Mouse (Mus musculus) thymus, adult 2 months (tissue): ENCODE measurements at regions not wholly inside any gene's neighbourhood (a gene's known extent, or its start where the extent isn't known, plus 50 kb on each side); places are given as distances from the start of the nearest gene placed in this dataset.

Experiments
- DNase-seq: peaks from one replicate; pipeline ENCODE4 v3.0.0; 2021
- H3K27ac ChIP-seq: fragments of 200-500 bp; 2 replicates; pipeline ENCODE4 v1.5.1; 2012; ENCODE audit warnings: low read length, control low read depth; ENCODE audit not compliant: control insufficient read depth, insufficient read depth
- H3K27me3 ChIP-seq: fragments of 200-500 bp; 2 replicates; pipeline ENCODE4 v1.6.1; 2012; ENCODE audit warnings: mild to moderate bottlenecking, low read length, moderate library complexity, mixed read lengths; ENCODE audit not compliant: control insufficient read depth, insufficient read depth
- H3K36me3 ChIP-seq: fragments of 200-500 bp; 2 replicates; pipeline ENCODE4 v1.6.1; 2012; ENCODE audit warnings: mild to moderate bottlenecking, low read length, moderate library complexity; ENCODE audit not compliant: control insufficient read depth, insufficient read depth
- H3K4me1 ChIP-seq: fragments of 200-500 bp; replicated peaks from 2 replicates; pipeline ENCODE4 v1.6.1; 2012; ENCODE audit warnings: low read length; ENCODE audit not compliant: control insufficient read depth, insufficient read depth
- H3K4me3 ChIP-seq: fragments of 200-500 bp; 2 replicates; pipeline ENCODE4 v1.5.1; 2012; ENCODE audit warnings: mild to moderate bottlenecking, low read length, control low read depth, moderate library complexity; ENCODE audit not compliant: control insufficient read depth, insufficient read depth
- CTCF ChIP-seq: fragments of 200-500 bp; IDR thresholded peaks from 2 replicates; pipeline ENCODE4 v1.5.1; 2012; ENCODE audit warnings: mild to moderate bottlenecking, control low read depth, low read length, moderate library complexity, borderline replicate concordance; ENCODE audit not compliant: control insufficient read depth, poor library complexity, insufficient read depth; ENCODE audit errors: extremely low read depth
- POLR2A ChIP-seq: fragments of 200-500 bp; IDR thresholded peaks from 2 replicates; pipeline ENCODE4 v1.6.1; 2012; ENCODE audit warnings: mild to moderate bottlenecking, low read length, control low read depth, moderate library complexity; ENCODE audit not compliant: control insufficient read depth, poor library complexity, insufficient read depth; ENCODE audit errors: extremely low read depth
- WGBS: fragments of 180-500 bp; shearing (Covaris S2); methylation state at CpG from one replicate; pipeline ENCODE4 v1.1.7; 2018; 5-methylcytosine and 5-hydroxymethylcytosine counted together

DNA sequence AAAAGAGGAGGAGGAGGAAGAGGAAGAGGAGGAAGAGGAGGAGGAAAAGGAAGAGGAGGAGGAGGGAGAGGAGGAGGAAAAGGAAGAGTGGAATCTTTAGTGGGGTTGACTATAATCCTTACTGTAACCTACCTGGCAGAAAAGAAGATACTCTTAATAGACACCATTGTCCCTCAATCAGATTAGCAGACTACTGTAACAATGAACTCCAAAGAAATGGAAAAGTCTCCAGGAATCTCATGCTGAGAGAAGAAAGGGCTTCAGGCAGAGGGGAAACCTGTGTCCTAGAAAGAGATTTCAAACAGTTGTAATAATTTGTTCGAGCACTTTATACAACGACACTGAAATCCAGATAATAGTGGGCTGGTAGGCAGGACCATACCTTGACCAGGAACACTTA lies 87.6 kb upstream of the Chd2 start:
- no peak overlapping the region for H3K27ac ChIP-seq
- WGBS = 99% methylated on average over 2 of the region's 2 CpGs
- DNase-seq = no peak
- H3K27me3 ChIP-seq = no peaks in the 10 kb centered on the region
- H3K4me1 ChIP-seq = no peaks in the 10 kb centered on the region
- no peaks in the 10 kb centered on the region for H3K36me3 ChIP-seq
- no peak overlapping the region for H3K4me3 ChIP-seq
- TF ChIP-seq POLR2A (no peak), CTCF (no peak)

DNA sequence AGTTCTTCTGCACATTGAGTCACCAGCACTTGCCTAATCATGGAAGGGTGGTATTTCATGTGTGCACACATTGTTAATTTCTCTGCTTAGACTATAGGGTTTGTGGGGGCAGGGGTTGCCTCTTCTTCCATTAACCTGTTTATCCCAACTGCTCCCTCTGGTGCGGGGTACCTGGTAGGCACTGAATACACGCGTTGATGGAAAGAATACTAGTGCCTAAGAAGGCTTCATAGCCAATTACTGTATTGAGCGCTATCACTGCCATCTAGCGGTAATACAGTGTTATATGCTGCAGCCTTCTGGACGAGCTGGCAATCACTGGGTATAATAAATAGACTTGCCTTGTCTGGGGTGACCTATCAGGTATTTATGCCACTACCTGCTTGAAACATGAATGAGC lies 86.4 kb upstream of the Chd2 start:
- Histone ChIP-seq H3K4me3 (no peak overlapping the region), H3K36me3 (no peaks in the 10 kb centered on the region), H3K4me1 (no peaks in the 10 kb centered on the region), H3K27ac (no peak overlapping the region), H3K27me3 (no peaks in the 10 kb centered on the region)
- WGBS = 0% methylated on average over 6 of the region's 6 CpGs
- peak; percentile 75 for DNase-seq
- TF ChIP-seq POLR2A = no peak
- TF ChIP-seq CTCF = no peak

DNA sequence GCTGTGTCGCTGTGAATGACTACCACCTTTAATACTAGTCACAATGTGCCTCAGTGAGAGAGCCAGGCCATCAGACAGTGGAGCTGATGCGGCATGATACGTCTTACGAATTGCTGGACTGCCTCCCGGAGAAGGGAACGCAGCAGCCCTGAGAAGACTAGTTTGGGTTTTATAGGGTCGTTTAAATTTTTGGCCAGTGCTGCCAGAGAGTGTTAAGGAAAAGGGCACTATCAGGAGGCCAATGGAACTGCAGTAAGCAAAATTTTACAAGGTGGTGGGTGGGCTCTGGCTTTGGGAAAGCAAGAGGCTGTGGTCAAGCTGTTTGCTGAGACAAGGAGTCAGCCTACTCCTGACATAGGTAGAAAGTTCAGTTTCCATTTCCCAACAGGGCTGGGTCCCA lies 84.7 kb upstream of the Chd2 start:
- no peak for DNase-seq
- TF ChIP-seq CTCF (no peak), POLR2A (no peak)
- no peak overlapping the region for H3K4me3 ChIP-seq
- 91% methylated on average over 7 of the region's 7 CpGs for WGBS
- H3K4me1 ChIP-seq = no peaks in the 10 kb centered on the region
- H3K36me3 ChIP-seq = no peaks in the 10 kb centered on the region
- no peaks in the 10 kb centered on the region for H3K27me3 ChIP-seq
- H3K27ac ChIP-seq = no peak overlapping the region

DNA sequence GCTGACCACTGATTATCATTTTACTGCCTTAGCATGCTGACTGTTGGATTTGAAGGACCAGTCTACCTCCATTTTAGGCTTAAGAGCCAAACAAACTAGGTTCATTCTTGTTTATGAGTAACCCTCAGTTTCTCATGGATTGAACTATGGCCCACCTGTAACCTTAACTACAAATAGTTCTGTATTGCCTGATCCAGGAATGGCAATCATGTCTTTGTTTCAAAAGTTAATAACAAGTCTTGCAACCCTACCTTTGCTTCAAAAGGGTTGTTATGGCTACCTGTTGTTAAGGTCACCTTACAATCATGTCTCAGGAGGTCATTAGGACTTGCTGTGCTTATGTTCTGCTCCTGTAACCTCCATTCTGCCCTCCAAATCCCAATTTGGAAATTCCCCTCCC lies 84.0 kb upstream of the Chd2 start:
- Histone ChIP-seq H3K27me3 (no peaks in the 10 kb centered on the region), H3K36me3 (no peaks in the 10 kb centered on the region), H3K27ac (no peak overlapping the region), H3K4me1 (no peaks in the 10 kb centered on the region), H3K4me3 (no peak overlapping the region)
- DNase-seq = no peak
- TF ChIP-seq CTCF (no peak), POLR2A (no peak)

DNA sequence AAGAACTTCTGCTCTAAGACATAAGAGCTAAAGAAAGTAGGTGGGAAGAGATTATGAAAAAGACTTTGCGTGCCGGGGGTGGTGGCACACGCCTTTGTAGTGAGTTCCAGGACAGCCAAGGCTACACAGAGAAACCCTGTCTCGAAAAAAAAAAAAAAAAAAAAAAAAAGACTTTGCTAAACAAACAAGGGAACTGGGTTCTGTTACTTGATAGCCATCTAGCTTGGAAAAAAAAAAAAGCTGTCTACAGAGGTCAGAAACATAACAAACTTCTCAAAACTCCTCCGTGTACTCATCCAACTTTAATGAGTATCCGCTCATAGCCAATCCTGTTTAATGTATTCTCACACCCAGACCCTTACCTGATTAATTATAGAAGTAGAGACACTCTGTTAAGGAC lies 83.4 kb upstream of the Chd2 start:
- Histone ChIP-seq H3K27ac (no peak overlapping the region), H3K4me3 (no peak overlapping the region), H3K27me3 (no peaks in the 10 kb centered on the region), H3K36me3 (no peaks in the 10 kb centered on the region), H3K4me1 (no peaks in the 10 kb centered on the region; the same call in 1 of the 2 replicates)
- TF ChIP-seq CTCF = no peak
- no peak for TF ChIP-seq POLR2A
- WGBS = 85% methylated on average over 6 of the region's 6 CpGs
- DNase-seq = no peak

DNA sequence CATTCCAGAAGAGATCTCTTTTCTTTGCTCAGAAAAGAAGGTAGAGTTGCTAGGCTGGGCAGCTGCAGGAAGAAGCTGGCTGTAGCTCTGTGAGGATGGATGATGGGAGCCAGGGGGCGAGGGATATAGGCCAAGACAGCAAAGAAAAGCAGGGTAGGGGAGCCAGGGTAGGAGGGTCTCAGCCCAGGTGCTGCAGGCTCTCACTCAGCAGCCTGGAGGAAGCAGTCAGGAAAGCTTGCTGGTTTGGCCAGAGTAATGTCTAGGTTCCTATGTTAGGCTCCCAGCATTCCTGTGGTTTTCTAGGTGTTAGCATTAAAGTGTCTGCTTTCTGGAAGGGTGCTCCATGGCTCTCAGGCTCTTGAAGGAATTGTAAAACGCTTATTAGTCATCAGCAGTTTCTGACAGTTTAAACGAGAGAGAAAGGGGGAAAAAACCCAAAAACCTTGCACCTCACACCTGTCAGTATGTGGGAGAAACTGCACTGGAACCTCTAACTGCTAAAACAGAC lies 82.5 kb upstream of the Chd2 start:
- TF ChIP-seq CTCF (no peak), POLR2A (no peak)
- no peak for DNase-seq
- H3K4me1 ChIP-seq = no peaks in the 10 kb centered on the region; the same call in 1 of the 2 replicates
- H3K27me3 ChIP-seq = no peaks in the 10 kb centered on the region
- H3K27ac ChIP-seq = no peak overlapping the region
- H3K4me3 ChIP-seq = no peak overlapping the region
- 75% methylated on average over 3 of the region's 3 CpGs for WGBS
- no peaks in the 10 kb centered on the region for H3K36me3 ChIP-seq

DNA sequence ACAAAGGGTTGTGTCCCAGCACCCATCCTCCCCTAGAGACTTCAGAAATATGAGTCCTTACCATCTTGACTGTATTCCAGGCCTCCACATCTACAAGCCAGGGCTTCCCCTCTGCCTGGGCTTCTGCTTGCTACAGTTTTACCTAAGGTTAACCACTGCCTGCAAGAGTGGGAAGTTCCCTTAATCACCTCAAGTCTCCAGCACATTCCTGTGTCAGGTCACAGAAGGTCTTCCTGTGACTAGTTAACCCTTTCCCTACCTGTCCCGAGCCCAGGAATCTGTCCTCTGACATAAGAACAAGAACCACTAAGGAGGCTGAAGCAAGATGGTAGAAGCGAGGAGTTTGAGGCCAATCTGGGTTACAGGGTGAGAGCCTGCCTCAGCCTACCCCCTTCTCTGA lies 80.8 kb upstream of the Chd2 start:
- H3K36me3 ChIP-seq = no peaks in the 10 kb centered on the region
- WGBS = 80% methylated on average over 2 of the region's 2 CpGs

More for the DNA sequence above, 80.8 kb upstream of the Chd2 start:
- H3K4me1 ChIP-seq = no peaks in the 10 kb centered on the region; the same call in 1 of the 2 replicates
- H3K4me3 ChIP-seq = no peak overlapping the region
- TF ChIP-seq POLR2A (no peak), CTCF (no peak)
- no peak for DNase-seq
- no peaks in the 10 kb centered on the region for H3K27me3 ChIP-seq
- no peak overlapping the region for H3K27ac ChIP-seq
